Mouse (Mus musculus): ENCODE results near the gene Limch1. TPM values are rescaled to one million over a fixed set of nuclear protein-coding genes. Genes with fewer than 3 reads are reported as not detected.

Gene Limch1
- polyA plus RNA-seq, 2 experiments: 44.4 to 85.3 TPM

DNA sequence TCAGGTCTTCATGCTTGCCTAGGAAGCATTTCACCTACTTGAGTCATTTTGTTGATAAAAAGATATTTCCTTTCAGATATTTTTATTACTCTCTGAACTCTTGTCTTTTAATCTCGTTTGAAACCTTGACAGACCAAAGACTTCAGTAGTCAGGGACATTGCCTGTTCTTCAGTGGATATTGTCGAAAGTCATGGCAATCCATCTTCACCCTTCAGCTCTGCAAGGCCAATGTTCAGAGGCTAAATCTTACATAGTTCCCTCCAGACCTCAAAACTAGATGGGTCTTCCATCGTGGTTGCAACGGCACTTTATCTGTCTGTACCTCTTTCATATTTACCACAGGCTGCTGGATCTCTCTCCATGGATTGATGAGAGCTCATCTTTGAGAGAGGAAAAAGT lies 80.0 kb downstream of the Limch1 start:
- DNase-seq (ENCODE audit: low spot score) (no peak), ATAC-seq (ENCODE audit: low FRiP score, low read depth) (no peak)
- Histone ChIP-seq H3K36me3 (ENCODE audit: control insufficient read depth, insufficient read depth, low read length) (no peaks in the 10 kb centered on the region), H3K4me1 (ENCODE audit: control insufficient read depth, insufficient read depth, low read length) (peaks cover 21% of the 10 kb centered on the region; the same call in 1 of the 2 replicates), H3K4me3 (replicated peaks; ENCODE audit: low read length) (no peak overlapping the region), H3K9ac (ENCODE audit: low read depth, low read length, severe bottlenecking) (no peak overlapping the region), H3K27me3 (ENCODE audit: control insufficient read depth, insufficient read depth, low read length) (no peaks in the 10 kb centered on the region), H3K27ac (replicated peaks; ENCODE audit: low read depth, low read length) (no peak overlapping the region), H3K9me3 (ENCODE audit: control insufficient read depth, low read length) (no peaks in the 10 kb centered on the region), H3K4me2 (replicated peaks; ENCODE audit: low read depth, low read length, severe bottlenecking) (no peak overlapping the region)
- TF ChIP-seq POLR2A (IDR thresholded peaks at IDR 0.05; ENCODE audit: borderline replicate concordance, extremely low read depth, insufficient read depth, insufficient read length): no peak
- 83% methylated on average over 4 of the region's 4 CpGs for WGBS

DNA sequence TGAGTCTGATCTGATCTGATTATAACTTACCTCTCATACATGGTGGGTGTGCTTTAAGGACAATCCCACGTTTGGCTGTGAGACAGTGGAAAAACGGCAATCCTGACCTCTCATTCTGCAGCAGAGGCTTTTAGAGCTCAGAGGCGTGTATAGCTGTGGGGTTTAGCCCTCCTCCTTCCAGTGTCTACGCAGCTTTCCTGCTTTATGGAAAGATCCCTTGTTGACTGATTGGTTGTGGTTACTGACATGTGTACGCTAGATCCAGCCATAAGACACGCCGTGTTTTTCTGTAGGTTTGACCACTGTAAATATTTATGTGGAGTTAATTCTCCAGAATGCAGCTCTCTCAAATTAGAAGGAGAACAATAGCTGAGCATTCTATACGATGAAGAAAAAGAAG lies 81.2 kb downstream of the Limch1 start:
- H3K36me3 ChIP-seq (ENCODE audit: control insufficient read depth, insufficient read depth, low read length): no peaks in the 10 kb centered on the region
- ATAC-seq (ENCODE audit: low FRiP score, low read depth): no peak
- no peak overlapping the region for H3K9ac ChIP-seq (ENCODE audit: low read depth, low read length, severe bottlenecking)
- no peaks in the 10 kb centered on the region for H3K9me3 ChIP-seq (ENCODE audit: control insufficient read depth, low read length)
- H3K27me3 ChIP-seq (ENCODE audit: control insufficient read depth, insufficient read depth, low read length): no peaks in the 10 kb centered on the region
- no peak overlapping the region for H3K4me2 ChIP-seq (replicated peaks; ENCODE audit: low read depth, low read length, severe bottlenecking)
- H3K4me1 ChIP-seq (ENCODE audit: control insufficient read depth, insufficient read depth, low read length): peaks cover 16% of the 10 kb centered on the region; the same call in 1 of the 2 replicates
- H3K27ac ChIP-seq (replicated peaks; ENCODE audit: low read depth, low read length): no peak overlapping the region
- TF ChIP-seq POLR2A (IDR thresholded peaks at IDR 0.05; ENCODE audit: borderline replicate concordance, extremely low read depth, insufficient read depth, insufficient read length): no peak
- no peak overlapping the region for H3K4me3 ChIP-seq (replicated peaks; ENCODE audit: low read length)
- no peak for DNase-seq (ENCODE audit: low spot score)
- WGBS: 63% methylated on average over 8 of the region's 8 CpGs

DNA sequence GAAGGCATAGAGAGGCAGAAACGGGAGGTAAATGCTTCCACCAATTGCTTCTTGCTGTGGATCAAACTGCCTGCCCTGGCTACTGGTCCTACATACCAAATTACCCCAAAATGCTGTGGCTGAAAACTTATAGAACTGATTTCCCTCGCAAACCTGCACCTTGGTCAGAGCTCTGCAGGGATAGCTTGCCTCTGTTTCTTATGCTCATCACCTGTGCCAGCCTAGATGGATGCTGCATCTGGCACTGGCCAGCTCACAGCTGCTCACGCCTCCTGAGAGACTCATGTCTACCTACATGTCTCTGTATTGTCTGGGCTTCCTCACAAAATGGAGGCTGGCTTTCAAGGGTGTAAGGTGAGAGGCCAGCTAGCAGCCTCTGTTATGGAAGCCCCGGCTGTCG lies 83.9 kb downstream of the Limch1 start:
- H3K9ac ChIP-seq (ENCODE audit: low read depth, low read length, severe bottlenecking): no peak overlapping the region; the same call in 1 of the 2 replicates
- peaks cover 13% of the 10 kb centered on the region; the same call in 1 of the 2 replicates for H3K4me1 ChIP-seq (ENCODE audit: control insufficient read depth, insufficient read depth, low read length)
- H3K27me3 ChIP-seq (ENCODE audit: control insufficient read depth, insufficient read depth, low read length): no peaks in the 10 kb centered on the region
- H3K9me3 ChIP-seq (ENCODE audit: control insufficient read depth, low read length): no peaks in the 10 kb centered on the region
- DNase-seq (ENCODE audit: low spot score) (no peak), ATAC-seq (ENCODE audit: low FRiP score, low read depth) (no peak)
- H3K27ac ChIP-seq (replicated peaks; ENCODE audit: low read depth, low read length): no peak overlapping the region
- no peak overlapping the region for H3K4me2 ChIP-seq (replicated peaks; ENCODE audit: low read depth, low read length, severe bottlenecking)
- H3K4me3 ChIP-seq (replicated peaks; ENCODE audit: low read length): no peak overlapping the region
- WGBS: 62% methylated on average over 5 of the region's 5 CpGs
- TF ChIP-seq POLR2A (IDR thresholded peaks at IDR 0.05; ENCODE audit: borderline replicate concordance, extremely low read depth, insufficient read depth, insufficient read length): no peak
- no peaks in the 10 kb centered on the region for H3K36me3 ChIP-seq (ENCODE audit: control insufficient read depth, insufficient read depth, low read length)

DNA sequence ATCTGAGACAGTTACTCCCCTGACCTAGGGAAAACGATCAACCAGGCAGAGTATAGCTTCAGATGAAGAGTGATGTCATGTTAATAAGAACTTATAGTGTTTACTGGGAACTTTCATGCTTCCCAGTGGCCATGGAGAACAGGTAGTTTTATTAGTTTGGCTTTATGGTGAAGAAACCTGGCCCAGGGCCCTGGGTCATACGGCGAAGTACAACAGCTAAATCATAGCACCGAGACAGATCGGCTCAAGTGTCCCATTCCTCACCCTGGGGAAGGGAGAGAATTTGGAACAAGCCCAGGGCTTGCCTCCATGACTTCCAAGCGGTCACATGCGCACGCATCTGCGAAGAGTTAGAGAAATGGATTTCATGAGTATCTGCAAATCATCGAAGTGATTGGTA lies 84.6 kb downstream of the Limch1 start:
- Histone ChIP-seq H3K36me3 (ENCODE audit: control insufficient read depth, insufficient read depth, low read length) (no peaks in the 10 kb centered on the region), H3K9ac (ENCODE audit: low read depth, low read length, severe bottlenecking) (no peak overlapping the region), H3K27ac (replicated peaks; ENCODE audit: low read depth, low read length) (no peak overlapping the region), H3K4me3 (replicated peaks; ENCODE audit: low read length) (no peak overlapping the region), H3K9me3 (ENCODE audit: control insufficient read depth, low read length) (no peaks in the 10 kb centered on the region), H3K4me2 (replicated peaks; ENCODE audit: low read depth, low read length, severe bottlenecking) (no peak overlapping the region), H3K27me3 (ENCODE audit: control insufficient read depth, insufficient read depth, low read length) (no peaks in the 10 kb centered on the region), H3K4me1 (ENCODE audit: control insufficient read depth, insufficient read depth, low read length) (peaks cover 17% of the 10 kb centered on the region; the same call in 1 of the 2 replicates)
- TF ChIP-seq POLR2A (IDR thresholded peaks at IDR 0.05; ENCODE audit: borderline replicate concordance, extremely low read depth, insufficient read depth, insufficient read length): no peak
- WGBS: 62% methylated on average over 10 of the region's 10 CpGs
- ATAC-seq (ENCODE audit: low FRiP score, low read depth): peak; percentile 62
- DNase-seq (ENCODE audit: low spot score): peak; percentile 59

DNA sequence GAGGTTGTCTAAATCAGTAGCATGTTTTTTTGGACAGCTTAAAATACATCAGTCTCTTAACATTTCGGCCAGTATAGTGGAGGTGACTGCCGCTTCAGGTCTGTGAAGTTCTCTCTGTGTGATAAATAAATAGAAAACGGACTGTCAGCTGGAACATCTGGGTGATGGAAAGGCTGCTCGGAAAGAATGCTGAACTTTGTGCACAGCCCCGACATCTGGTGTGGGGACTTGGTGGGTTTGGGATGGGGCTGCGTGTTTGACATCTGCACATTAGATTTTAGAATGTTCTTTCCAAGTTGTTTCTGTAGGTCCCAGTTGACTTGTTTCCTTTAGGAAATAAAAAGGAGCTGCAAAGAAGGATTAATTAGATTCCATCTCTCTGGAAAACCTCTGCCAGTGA lies 89.1 kb downstream of the Limch1 start:
- no peak overlapping the region for H3K4me3 ChIP-seq (replicated peaks; ENCODE audit: low read length)
- H3K36me3 ChIP-seq (ENCODE audit: control insufficient read depth, insufficient read depth, low read length): no peaks in the 10 kb centered on the region
- WGBS: 17% methylated on average over 6 of the region's 6 CpGs
- H3K9ac ChIP-seq (ENCODE audit: low read depth, low read length, severe bottlenecking): no peak overlapping the region
- peak; percentile 69 for DNase-seq (ENCODE audit: low spot score)
- H3K4me2 ChIP-seq (replicated peaks; ENCODE audit: low read depth, low read length, severe bottlenecking): no peak overlapping the region
- H3K4me1 ChIP-seq (ENCODE audit: control insufficient read depth, insufficient read depth, low read length): 0 out of 2 replicates have a peak, but pooled peaks cover 10% of the 10 kb centered on the region
- no peaks in the 10 kb centered on the region for H3K9me3 ChIP-seq (ENCODE audit: control insufficient read depth, low read length)
- H3K27ac ChIP-seq (replicated peaks; ENCODE audit: low read depth, low read length): no peak overlapping the region
- ATAC-seq (ENCODE audit: low FRiP score, low read depth): peak; percentile 58; the same call in 1 of the 2 replicates
- H3K27me3 ChIP-seq (ENCODE audit: control insufficient read depth, insufficient read depth, low read length): no peaks in the 10 kb centered on the region
- no peak for TF ChIP-seq POLR2A (IDR thresholded peaks at IDR 0.05; ENCODE audit: borderline replicate concordance, extremely low read depth, insufficient read depth, insufficient read length)

DNA sequence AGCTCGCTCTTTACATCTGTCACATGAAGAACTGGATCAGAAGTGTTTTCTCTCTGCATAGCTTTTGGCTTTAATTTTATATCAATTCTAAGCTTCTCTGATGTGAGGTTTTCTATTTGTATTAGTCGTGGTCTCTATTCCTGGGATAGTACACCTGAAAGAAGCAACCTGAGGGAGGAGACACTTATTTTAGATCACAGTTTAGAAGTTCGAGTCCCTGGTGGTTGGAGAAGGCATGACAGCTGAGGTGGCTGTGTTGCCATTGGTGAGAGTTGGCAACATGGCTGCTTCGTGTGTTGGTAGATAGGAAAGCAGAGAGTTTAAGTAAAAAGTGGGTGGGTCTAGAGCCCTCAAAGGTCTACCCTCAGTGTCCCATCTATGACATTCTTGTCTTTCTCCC lies 91.3 kb downstream of the Limch1 start:
- Histone ChIP-seq H3K27me3 (ENCODE audit: control insufficient read depth, insufficient read depth, low read length) (no peaks in the 10 kb centered on the region), H3K9me3 (ENCODE audit: control insufficient read depth, low read length) (no peaks in the 10 kb centered on the region), H3K4me1 (ENCODE audit: control insufficient read depth, insufficient read depth, low read length) (0 out of 2 replicates have a peak, but pooled peaks cover 5% of the 10 kb centered on the region), H3K36me3 (ENCODE audit: control insufficient read depth, insufficient read depth, low read length) (no peaks in the 10 kb centered on the region), H3K4me2 (replicated peaks; ENCODE audit: low read depth, low read length, severe bottlenecking) (no peak overlapping the region), H3K4me3 (replicated peaks; ENCODE audit: low read length) (no peak overlapping the region), H3K27ac (replicated peaks; ENCODE audit: low read depth, low read length) (no peak overlapping the region), H3K9ac (ENCODE audit: low read depth, low read length, severe bottlenecking) (no peak overlapping the region)
- TF ChIP-seq POLR2A (IDR thresholded peaks at IDR 0.05; ENCODE audit: borderline replicate concordance, extremely low read depth, insufficient read depth, insufficient read length): no peak
- ATAC-seq (ENCODE audit: low FRiP score, low read depth): no peak
- no peak for DNase-seq (ENCODE audit: low spot score)
- 90% methylated on average over 4 of the region's 4 CpGs for WGBS
